Mouse (Mus musculus): ENCODE measurements at regions not wholly inside any gene's neighbourhood (a gene's known extent, or its start where the extent isn't known, plus 50 kb on each side); places are given as distances from the start of the nearest gene placed in this dataset.

DNA sequence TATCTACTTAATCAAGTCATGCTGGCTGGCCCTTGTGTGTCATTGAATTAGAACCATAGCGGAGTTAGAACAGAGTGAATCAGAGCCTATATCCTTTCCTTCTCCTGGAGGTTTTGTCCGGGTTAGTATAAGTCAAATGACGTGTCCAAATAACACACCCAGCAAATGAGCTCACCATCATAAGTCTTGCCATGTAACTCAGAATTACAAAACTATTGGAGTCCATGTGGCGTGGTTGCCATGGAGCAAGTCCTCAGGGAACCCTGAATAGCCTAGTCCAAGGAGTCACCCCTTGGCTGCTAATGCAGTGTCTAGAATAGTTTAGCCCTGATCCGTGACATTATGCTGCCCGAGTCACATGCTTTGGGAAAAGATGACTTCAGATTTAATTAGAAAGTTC, 57.7 kb upstream of the Ugp2 start:
- no peaks in the 10 kb centered on the region for H3K4me1 ChIP-seq (ENCODE audit: control insufficient read depth, insufficient read depth, insufficient read length)
- H3K4me3 ChIP-seq (ENCODE audit: extremely low read depth, insufficient read depth, insufficient read length), result no peak overlapping the region
- H3K36me3 ChIP-seq (ENCODE audit: control insufficient read depth, insufficient read depth, low read length), result no peaks in the 10 kb centered on the region
- 89% methylated on average over 6 of the region's 6 CpGs for WGBS
- no peak overlapping the region for H3K27ac ChIP-seq (ENCODE audit: insufficient read depth, low read length)
- no peak for DNase-seq (ENCODE audit: low read depth in 1 of 2, low spot score in 2 of 2)
- no peaks in the 10 kb centered on the region for H3K27me3 ChIP-seq (ENCODE audit: control insufficient read depth, insufficient read depth, low read length)
- TF ChIP-seq CTCF (IDR thresholded peaks at IDR 0.05; ENCODE audit: extremely low read depth, insufficient read depth, insufficient read length, insufficient replicate concordance) (no peak), POLR2A (IDR thresholded peaks at IDR 0.05; ENCODE audit: low read depth, low read length) (no peak)

GRCm38 (mm10) chr11:21428013-21428317, 57.0 kb upstream of the Ugp2 start:
- H3K27me3 ChIP-seq (ENCODE audit: control insufficient read depth, insufficient read depth, low read length), result no peaks in the 10 kb centered on the region
- H3K27ac ChIP-seq (ENCODE audit: insufficient read depth, low read length), result no peak overlapping the region
- WGBS, result 66% methylated on average over 3 of the region's 3 CpGs
- TF ChIP-seq POLR2A (IDR thresholded peaks at IDR 0.05; ENCODE audit: low read depth, low read length) (no peak), CTCF (IDR thresholded peaks at IDR 0.05; ENCODE audit: extremely low read depth, insufficient read depth, insufficient read length, insufficient replicate concordance) (no peak)
- no peak for DNase-seq (ENCODE audit: low read depth in 1 of 2, low spot score in 2 of 2)
- no peak overlapping the region for H3K4me3 ChIP-seq (ENCODE audit: extremely low read depth, insufficient read depth, insufficient read length)
- H3K36me3 ChIP-seq (ENCODE audit: control insufficient read depth, insufficient read depth, low read length), result no peaks in the 10 kb centered on the region
- H3K4me1 ChIP-seq (ENCODE audit: control insufficient read depth, insufficient read depth, insufficient read length), result no peaks in the 10 kb centered on the region

GRCm38 (mm10) chr11:21427291-21428012, 56.5 kb upstream of the Ugp2 start:
- Histone ChIP-seq H3K27ac (ENCODE audit: insufficient read depth, low read length) (no peak overlapping the region), H3K4me3 (ENCODE audit: extremely low read depth, insufficient read depth, insufficient read length) (no peak overlapping the region), H3K27me3 (ENCODE audit: control insufficient read depth, insufficient read depth, low read length) (no peaks in the 10 kb centered on the region), H3K4me1 (ENCODE audit: control insufficient read depth, insufficient read depth, insufficient read length) (no peaks in the 10 kb centered on the region), H3K36me3 (ENCODE audit: control insufficient read depth, insufficient read depth, low read length) (no peaks in the 10 kb centered on the region)
- no peak for TF ChIP-seq POLR2A (IDR thresholded peaks at IDR 0.05; ENCODE audit: low read depth, low read length)
- TF ChIP-seq CTCF (IDR thresholded peaks at IDR 0.05; ENCODE audit: extremely low read depth, insufficient read depth, insufficient read length, insufficient replicate concordance), result no peak
- DNase-seq (ENCODE audit: low read depth in 1 of 2, low spot score in 2 of 2), result no peak
- WGBS, result 75% methylated on average over 4 of the region's 4 CpGs

- DNase-seq (ENCODE audit: low read depth in 1 of 2, low spot score in 2 of 2), result no peak
- Histone ChIP-seq H3K4me3 (ENCODE audit: extremely low read depth, insufficient read depth, insufficient read length) (no peak overlapping the region), H3K4me1 (ENCODE audit: control insufficient read depth, insufficient read depth, insufficient read length) (no peaks in the 10 kb centered on the region), H3K36me3 (ENCODE audit: control insufficient read depth, insufficient read depth, low read length) (no peaks in the 10 kb centered on the region), H3K27ac (ENCODE audit: insufficient read depth, low read length) (0 out of 2 replicates have a peak overlapping the region, but pooled peaks have one; percentile 35), H3K27me3 (ENCODE audit: control insufficient read depth, insufficient read depth, low read length) (no peaks in the 10 kb centered on the region)
- WGBS, result 71% methylated on average over 6 of the region's 6 CpGs
- TF ChIP-seq CTCF (IDR thresholded peaks at IDR 0.05; ENCODE audit: extremely low read depth, insufficient read depth, insufficient read length, insufficient replicate concordance), result no peak
- no peak for TF ChIP-seq POLR2A (IDR thresholded peaks at IDR 0.05; ENCODE audit: low read depth, low read length)
Observed at GRCm38 (mm10) chr11:21425480-21426101, 54.6 kb upstream of the Ugp2 start.

GRCm38 (mm10) chr11:21424345-21424744, 53.3 kb upstream of the Ugp2 start:
- no peak for DNase-seq (ENCODE audit: low read depth in 1 of 2, low spot score in 2 of 2)
- H3K27ac ChIP-seq (ENCODE audit: insufficient read depth, low read length), result no peak overlapping the region
- TF ChIP-seq CTCF (IDR thresholded peaks at IDR 0.05; ENCODE audit: extremely low read depth, insufficient read depth, insufficient read length, insufficient replicate concordance) (no peak), POLR2A (IDR thresholded peaks at IDR 0.05; ENCODE audit: low read depth, low read length) (no peak)

GRCm38 (mm10) chr11:21422281-21422878, 51.4 kb upstream of the Ugp2 start:
- H3K4me1 ChIP-seq (ENCODE audit: control insufficient read depth, insufficient read depth, insufficient read length), result no peaks in the 10 kb centered on the region
- no peak overlapping the region for H3K27ac ChIP-seq (ENCODE audit: insufficient read depth, low read length)
- DNase-seq (ENCODE audit: low read depth in 1 of 2, low spot score in 2 of 2), result no peak

More at GRCm38 (mm10) chr11:21424345-21424744, 53.3 kb upstream of the Ugp2 start:
- no peaks in the 10 kb centered on the region for H3K4me1 ChIP-seq (ENCODE audit: control insufficient read depth, insufficient read depth, insufficient read length)
- H3K4me3 ChIP-seq (ENCODE audit: extremely low read depth, insufficient read depth, insufficient read length), result no peak overlapping the region
- no peaks in the 10 kb centered on the region for H3K36me3 ChIP-seq (ENCODE audit: control insufficient read depth, insufficient read depth, low read length)
- H3K27me3 ChIP-seq (ENCODE audit: control insufficient read depth, insufficient read depth, low read length), result no peaks in the 10 kb centered on the region

More at GRCm38 (mm10) chr11:21422281-21422878, 51.4 kb upstream of the Ugp2 start:
- no peaks in the 10 kb centered on the region for H3K27me3 ChIP-seq (ENCODE audit: control insufficient read depth, insufficient read depth, low read length)
- 82% methylated on average over 2 of the region's 2 CpGs for WGBS
- TF ChIP-seq CTCF (IDR thresholded peaks at IDR 0.05; ENCODE audit: extremely low read depth, insufficient read depth, insufficient read length, insufficient replicate concordance) (no peak), POLR2A (IDR thresholded peaks at IDR 0.05; ENCODE audit: low read depth, low read length) (no peak)
- no peaks in the 10 kb centered on the region for H3K36me3 ChIP-seq (ENCODE audit: control insufficient read depth, insufficient read depth, low read length)
- no peak overlapping the region for H3K4me3 ChIP-seq (ENCODE audit: extremely low read depth, insufficient read depth, insufficient read length)

Data from spleen, adult 2 months (tissue).